Mouse (Mus musculus) ovary, postnatal 36 days (tissue): ENCODE measurements around the gene Alkal2.

ENCODE experiments used
- DNase-seq: peaks from one replicate; pipeline ENCODE4 v3.0.0; 2022; ENCODE audit warnings: low spot score, mixed read lengths

The Alkal2 gene

DNA sequence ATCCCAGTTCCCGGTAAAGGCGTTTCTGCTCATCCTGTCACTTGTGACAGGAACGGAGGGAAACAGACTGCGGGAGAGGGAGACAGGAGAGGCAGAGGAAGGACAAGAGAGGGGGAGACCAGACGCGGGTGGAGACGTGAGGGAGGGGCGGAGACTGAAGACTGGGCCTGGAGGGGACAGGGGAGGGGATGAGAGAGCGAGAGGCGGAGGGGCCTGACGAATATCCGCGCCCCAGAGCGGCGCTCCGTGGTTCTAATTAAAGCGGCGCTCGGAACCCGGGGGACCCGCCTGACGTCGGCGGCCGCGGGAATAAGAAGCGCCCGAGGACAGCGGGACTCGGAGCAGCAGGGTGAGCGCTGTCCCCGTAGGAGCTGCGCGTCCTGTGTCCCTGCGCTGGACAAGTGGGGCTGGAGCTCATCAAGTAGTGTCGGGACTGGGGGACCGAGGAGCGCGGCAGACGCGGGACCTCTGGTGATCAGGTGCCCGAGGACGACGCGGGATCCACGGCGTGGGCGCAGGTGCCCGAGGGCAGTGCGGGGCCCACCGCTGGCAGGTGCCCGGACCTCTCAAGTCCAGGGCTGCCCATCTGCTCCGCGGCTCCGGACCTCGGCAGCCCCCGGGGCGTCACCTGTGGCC lies at the start of gene Alkal2:
Gene Alkal2 (plus strand): TSS at position 337 of the 636 bp plus-strand sequence.
- peak; percentile 11 for DNase-seq

DNA sequence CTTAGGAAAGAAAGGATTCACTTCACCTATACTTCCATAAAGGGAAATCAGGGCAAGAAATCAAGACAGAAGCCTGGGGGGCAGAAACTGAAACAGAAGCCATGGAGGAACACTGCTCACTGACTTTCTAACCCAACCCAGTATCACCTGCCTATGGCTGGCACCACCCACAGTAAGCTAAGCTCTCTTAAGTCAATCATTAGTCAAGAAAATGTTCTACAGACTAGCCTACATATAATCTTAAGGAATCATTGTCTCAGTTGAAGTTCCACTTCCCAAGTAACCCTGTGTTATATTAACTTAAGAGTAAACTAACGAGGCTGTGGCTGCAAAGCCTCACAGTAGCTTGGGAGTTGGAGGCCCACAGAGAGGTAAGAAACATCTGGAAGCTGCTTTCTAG lies 35.6 kb upstream of the Alkal2 start:
- DNase-seq = no peak

DNA sequence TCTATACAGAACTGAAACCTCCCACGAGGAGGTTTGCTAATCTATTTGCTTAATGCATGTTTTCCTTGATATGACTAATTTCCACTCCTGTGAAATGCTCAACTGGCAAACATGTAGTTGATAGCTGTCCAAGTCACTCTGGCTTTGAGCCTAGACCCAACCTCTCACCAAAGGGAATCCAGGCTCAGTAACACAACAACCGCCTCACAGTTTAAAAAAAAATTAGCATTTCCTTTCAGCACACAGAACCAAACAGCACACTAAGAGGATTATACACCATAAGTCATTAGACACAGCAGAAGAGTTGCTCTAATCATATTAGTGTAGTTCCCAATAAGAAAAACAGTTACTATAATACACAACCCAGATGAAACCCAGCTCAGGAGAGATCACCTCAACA lies 33.2 kb upstream of the Alkal2 start:
- no peak for DNase-seq

- DNase-seq = no peak
Observed at GRCm38 (mm10) chr12:30851871-30852270, 32.3 kb upstream of the Alkal2 start.

- no peak for DNase-seq
Observed at GRCm38 (mm10) chr12:30855442-30856159, 28.5 kb upstream of the Alkal2 start.

DNA sequence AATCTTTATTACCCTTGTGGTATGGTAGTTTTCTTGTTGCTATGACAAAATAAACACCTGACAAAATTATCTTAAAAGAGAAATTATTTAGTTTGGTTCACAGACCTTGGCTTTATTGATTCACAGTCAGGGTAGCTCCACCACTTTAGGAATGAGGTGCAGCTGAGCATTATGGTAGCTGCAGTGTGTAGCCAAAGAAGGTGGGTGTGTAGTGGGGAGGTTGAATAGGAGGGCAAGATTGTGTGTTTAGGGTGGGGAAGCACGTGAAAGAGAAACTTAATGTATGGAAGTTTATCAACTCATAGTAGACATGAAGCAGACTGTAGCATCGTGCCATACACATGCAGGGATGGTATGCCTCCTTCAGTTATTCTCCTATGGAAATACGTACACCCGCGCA lies 27.9 kb upstream of the Alkal2 start:
- no peak for DNase-seq

DNA sequence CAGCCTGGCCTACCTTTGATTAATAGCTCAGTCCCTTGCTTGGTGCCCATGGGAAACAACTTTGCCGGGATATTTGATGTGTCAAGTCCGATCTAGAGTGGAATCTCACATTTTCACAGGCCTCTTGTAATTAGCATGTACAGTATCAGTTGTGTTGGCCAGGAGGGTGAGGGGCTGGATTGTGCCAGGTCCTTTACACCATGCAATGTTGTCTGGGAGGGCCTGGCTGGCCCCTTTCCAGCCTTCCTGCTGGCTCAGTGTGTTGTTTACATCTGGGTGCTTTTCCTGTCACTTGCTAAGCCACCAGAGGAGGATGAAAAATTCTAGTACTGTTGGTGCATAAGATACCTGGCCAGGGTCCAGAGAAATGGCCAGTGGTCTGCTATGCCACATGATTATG lies 19.8 kb upstream of the Alkal2 start:
- no peak for DNase-seq

DNA sequence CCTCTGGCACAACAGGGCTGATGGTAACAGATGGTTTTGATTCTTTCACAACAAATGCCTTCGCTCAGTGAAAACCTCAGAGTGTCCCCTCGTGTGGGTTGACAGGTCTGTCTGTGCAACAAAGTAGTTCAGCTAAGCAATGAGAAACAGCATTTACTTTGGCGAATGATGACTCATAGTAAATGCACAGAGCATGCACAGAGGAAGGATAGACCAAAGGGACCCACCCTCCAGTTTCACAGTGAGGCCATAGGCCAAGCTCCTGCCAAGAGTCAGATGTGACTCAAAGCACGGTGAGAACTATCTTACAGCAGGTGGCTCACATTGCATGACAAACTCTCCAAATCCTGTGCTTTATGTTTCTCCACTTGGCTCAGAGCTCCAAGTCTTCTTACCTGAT lies 18.3 kb upstream of the Alkal2 start:
- DNase-seq = no peak

- no peak for DNase-seq
Observed at GRCm38 (mm10) chr12:30879447-30879846, 4.7 kb upstream of the Alkal2 start.

GRCm38 (mm10) chr12:30883592-30883985 lies 533 bp upstream of the Alkal2 start:
- no peak for DNase-seq

DNA sequence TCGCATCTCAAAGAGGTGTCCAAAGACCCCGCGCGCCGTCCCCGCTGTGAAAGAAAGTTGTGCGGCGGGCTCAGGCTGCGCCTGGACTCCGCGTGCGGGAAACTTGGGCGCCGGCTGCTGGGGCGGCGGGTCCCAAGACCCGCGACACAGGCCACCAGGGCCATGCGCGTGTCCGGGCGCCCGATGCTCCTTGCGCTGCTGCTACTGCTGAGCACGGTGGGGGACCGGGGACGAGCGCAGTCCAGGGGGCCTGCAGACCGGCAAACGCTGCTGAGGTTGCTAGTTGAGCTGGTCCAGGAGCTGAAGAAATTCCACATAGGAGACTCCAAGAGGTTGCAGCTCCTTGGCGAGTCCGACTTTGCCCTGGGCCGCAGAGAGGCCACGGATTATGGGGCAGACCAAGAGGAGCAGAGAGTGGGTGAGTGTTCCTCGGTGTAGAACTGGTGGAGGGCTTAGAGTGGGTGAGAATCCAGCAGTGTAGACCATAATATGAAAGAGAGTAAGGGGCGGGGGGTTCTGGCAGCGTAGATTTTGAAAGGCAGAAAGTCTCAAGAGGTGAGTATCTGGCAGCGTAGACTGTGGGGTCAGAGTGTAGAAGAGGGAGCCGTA lies 604 bp downstream of the Alkal2 start:
- DNase-seq = no peak

- DNase-seq = no peak
Observed at GRCm38 (mm10) chr12:30885891-30886290, 1.8 kb downstream of the Alkal2 start.

DNA sequence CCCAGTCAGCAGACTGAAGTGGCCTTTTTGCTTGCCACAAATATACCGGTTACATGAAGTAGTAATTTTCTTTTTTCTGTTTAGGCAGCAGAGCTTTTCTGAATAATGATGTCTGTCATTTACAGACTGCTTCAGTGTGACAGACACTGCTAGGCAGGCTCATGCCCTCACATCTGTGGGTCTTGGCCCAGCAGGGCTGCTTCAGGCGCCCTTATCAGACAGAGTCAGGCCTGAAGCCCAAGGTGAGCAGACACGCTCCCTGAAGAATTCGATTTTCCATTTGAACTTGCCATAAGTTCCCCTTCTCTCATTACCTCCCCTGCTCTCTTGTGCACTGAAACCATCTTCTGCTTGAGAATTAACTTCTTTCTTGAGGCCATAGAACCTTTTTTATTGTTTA lies 3.9 kb downstream of the Alkal2 start:
- DNase-seq = no peak

- DNase-seq = no peak
Observed at GRCm38 (mm10) chr12:30890067-30890466, 5.9 kb downstream of the Alkal2 start.

DNA sequence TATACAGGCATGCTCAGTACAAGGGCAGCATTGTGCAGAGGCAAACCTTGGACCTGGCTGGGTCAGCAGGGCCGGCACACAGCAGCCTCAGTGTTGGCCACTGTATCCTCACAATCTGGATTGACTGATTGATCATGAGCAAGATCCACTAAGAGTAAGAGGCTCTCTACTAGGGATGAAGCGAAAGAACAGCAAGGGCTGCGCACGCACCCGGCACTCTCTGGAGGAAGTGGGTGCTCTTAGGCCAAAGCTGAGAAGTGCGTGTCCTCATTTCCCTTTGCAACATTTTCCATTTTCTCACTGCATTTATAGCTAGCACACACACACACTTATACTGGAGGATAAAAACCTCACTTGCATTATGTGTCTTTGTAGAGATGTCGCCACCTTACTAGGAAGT lies 7.3 kb downstream of the Alkal2 start:
- no peak for DNase-seq

DNA sequence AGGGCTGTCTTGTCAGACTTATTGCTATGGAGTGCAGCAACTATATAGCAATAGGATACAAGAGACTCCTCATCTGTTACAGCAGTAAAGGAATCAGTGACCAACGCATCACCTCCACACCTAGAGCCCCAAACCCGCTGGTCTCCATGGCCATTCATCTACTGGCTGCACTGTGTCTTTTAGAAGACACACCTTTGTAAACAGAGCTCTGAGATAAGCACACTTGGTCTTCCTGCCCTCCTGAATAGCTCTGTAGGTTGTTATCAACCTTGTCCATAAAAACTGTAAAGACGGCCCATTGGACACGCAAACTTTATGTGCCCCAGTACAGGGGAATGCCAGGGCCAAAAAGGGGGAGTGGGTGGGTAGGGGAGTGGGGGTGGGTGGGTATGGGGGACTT lies 12.9 kb downstream of the Alkal2 start:
- DNase-seq = no peak

DNA sequence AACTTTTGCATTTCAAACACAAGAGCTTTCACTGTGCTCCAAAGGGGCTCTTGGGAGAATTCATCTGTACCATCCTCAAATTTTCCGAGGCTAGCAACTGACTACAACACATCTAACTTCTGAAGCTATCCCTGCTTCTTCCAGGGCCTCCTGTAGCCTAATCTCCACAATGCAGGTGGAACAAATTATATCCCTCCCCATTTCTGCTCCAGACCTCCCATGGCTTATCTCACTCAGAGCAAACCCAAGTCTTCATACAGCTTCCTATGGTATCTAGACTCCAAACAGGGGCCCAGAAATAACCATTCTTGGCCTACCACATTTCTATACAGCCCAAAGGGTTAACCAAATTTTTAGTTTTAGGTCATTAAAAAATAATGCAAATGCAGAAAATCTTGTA lies 24.5 kb downstream of the Alkal2 start:
- no peak for DNase-seq

GRCm38 (mm10) chr12:30909881-30910280 lies 25.8 kb downstream of the Alkal2 start:
- no peak for DNase-seq

DNA sequence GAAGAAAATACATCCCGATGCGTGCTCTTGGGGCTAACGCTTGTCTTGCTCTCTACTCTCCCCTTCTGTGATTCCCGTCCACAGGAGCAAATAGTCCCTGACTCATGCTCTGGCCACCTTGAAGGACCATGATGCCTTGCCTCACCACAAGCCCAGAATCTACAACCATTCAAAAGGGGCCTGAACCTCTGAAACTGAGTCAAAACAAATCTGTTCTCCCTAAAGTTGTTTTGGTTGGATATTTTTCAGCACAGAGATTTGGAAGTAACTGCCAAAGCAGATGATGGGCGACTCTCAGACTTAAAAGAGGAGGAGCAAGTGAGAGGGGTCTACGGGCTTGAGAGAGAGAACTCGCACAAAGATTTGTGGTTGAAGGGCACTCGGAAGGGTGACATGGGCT lies 26.7 kb downstream of the Alkal2 start:
- DNase-seq = no peak

DNA sequence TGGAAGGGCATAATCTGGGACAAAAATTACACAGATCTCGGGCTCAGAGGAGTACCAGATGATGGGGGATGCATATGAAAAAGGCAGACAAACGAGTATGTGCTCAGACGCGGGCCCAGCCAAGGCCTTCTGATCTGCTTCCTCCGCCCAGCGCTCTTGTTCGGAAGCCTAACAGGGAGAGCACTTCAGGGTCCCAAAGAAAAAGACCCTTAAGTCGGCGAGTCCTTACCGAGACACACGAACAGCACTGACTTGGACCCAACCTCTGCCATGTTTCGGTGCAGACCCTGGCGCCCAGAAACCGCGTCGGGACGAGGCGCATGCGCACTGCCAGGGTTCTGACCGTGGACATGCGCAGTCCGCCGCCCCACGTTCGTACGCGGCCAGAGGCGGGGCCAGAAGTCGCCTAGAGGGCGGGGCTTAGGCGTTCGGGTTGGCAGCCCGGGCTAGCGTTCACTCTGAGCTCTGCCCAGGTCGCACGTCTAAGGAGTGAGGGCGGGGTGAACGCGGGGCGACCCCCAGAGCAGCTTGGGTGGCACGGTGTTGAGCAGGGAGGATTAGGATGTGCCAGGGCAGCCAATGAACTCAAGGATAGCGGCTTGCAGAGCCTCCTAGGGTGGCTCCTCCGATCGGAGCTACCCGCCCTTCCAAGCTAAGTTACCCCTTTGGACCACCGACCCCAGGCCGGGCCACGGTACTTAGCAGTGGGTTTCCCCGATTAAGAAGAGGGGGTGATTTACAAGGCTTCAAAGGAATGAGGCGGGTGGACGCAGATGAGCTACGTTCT lies 27.3 kb downstream of the Alkal2 start, which contains the start of the genes Acp1 and Sh3yl1:
Gene Acp1 (minus strand): TSS at position 329 of the 787 bp plus-strand sequence.
Gene Sh3yl1 (plus strand): TSS at position 408 of the 787 bp plus-strand sequence.
- DNase-seq = peak; percentile 96

GRCm38 (mm10) chr12:30912048-30912381 lies 27.9 kb downstream of the Alkal2 start:
- DNase-seq = peak; percentile 57

- DNase-seq = no peak
Observed at GRCm38 (mm10) chr12:30912840-30913239, 28.7 kb downstream of the Alkal2 start.

DNA sequence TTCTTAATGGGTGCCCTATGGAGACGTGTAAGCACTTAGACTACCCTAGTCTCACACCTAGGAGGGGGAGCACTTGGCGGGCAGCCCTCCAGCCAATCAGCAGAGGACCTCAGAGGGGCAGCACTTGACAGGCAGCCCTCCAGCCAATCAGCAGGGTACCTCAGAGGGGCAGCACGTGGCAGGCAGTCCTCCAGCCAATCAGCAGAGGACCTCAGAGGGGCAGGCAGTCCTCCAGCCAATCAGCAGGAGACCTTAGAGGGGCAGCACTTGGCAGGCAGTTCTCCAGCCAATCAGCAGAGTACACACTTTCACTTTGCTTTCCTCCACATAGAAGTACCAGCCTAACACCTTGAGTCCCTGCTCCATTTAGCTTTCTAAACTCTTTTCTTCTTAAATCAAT lies 38.3 kb downstream of the Alkal2 start:
- no peak for DNase-seq
